Mouse (Mus musculus): ENCODE data around the gene Trim3.

DNA sequence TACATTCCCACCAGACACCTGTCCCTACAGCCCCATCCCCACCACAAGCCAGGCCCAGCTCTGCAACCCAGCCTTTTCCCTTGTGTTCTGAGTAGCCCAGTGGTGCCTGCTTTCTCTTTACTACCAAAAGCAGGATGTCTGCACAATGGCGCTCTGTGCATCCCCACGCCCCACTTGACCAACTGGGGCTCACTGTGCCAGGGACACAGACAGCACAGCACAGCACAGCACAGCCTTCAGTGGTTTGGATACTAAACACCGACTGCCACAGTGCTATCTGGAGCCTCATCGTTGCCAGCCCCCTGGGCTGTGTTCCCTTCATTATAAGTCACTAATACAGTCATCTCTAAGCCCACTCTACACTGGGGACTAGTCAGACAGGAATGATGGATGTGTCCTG is 58.8 kb downstream of the Trim3 start:
- TF ChIP-seq CTCF (IDR thresholded peaks at IDR 0.05; ENCODE audit: low read depth, low read length) (no peak), POLR2A (IDR thresholded peaks at IDR 0.05; ENCODE audit: insufficient read depth, low read length) (no peak), EP300 (IDR thresholded peaks at IDR 0.05; ENCODE audit: insufficient read depth, low read depth, low read length) (no peak)

Measured in ES-Bruce4 (cell line).